Mouse (Mus musculus) liver, embryonic 14 days (tissue): ENCODE results near the gene Ckap2. TPM values are rescaled to one million over a fixed set of nuclear protein-coding genes. Genes with fewer than 3 reads are reported as not detected.

Experiments used
- polyA plus RNA-seq: library from polyadenylated mRNA; depleted of rRNA; stranded (reverse); fragments of >200 nt; gene quantifications from 2 replicates; pipeline ENCODE4 v1.2.3, GENCODE M21; 2012; rRNA removed

The Ckap2 gene
- 23.0 and 23.4 TPM in 2 replicates for polyA plus RNA-seq

GRCm38 (mm10) chr8:22185431-22186397 lies at the start of gene Ckap2:
Ckap2 (minus strand) TSS chr8:22185819.

GRCm38 (mm10) chr8:22227061-22227877 lies 41.6 kb upstream of the Ckap2 start, which contains the start of gene Thsd1:
Thsd1 (plus strand) TSS chr8:22227313.

GRCm38 (mm10) chr8:22192660-22193431 lies 7.2 kb upstream of the Ckap2 start, which contains the start of gene Vps36:
Vps36 (plus strand) TSS chr8:22192809.

GRCm38 (mm10) chr8:22166080-22166603 lies 19.5 kb downstream of the Ckap2 start, which contains the start of gene Nek3:
Nek3 (minus strand) TSS chr8:22166435.

GRCm38 (mm10) chr8:22124220-22125152 lies 61.1 kb downstream of the Ckap2 start, which contains the start of gene Nek5:
Nek5 (minus strand) TSS chr8:22125053.

Other genes with a start within 250 kb of the Ckap2 start
- gene Defb35, start 247.5 kb downstream of the Ckap2 start, polyA plus RNA-seq = not detected in 2 replicates
- not detected in 2 replicates for gene Defb13, start 239.1 kb downstream of the Ckap2 start, polyA plus RNA-seq
- gene Fam90a1a, start 227.1 kb downstream of the Ckap2 start, polyA plus RNA-seq = not detected in 2 replicates
- not detected in 2 replicates for gene Ccdc70, start 216.0 kb downstream of the Ckap2 start, polyA plus RNA-seq
- gene Atp7b, start 125.5 kb downstream of the Ckap2 start, polyA plus RNA-seq = 8.5 and 9.9 TPM in 2 replicates
- 3.2 and 3.6 TPM in 2 replicates for gene Alg11, start 125.1 kb downstream of the Ckap2 start, polyA plus RNA-seq
- gene Nek5, start 60.8 kb downstream of the Ckap2 start, polyA plus RNA-seq = 0.03 TPM in 2 replicates
- gene Nek3, start 19.4 kb downstream of the Ckap2 start, polyA plus RNA-seq = 1.9 and 2.2 TPM in 2 replicates
- gene Vps36, start 7.0 kb upstream of the Ckap2 start, polyA plus RNA-seq = 5.3 and 6.0 TPM in 2 replicates
- 0.88 and 1.0 TPM in 2 replicates for gene Thsd1, start 41.5 kb upstream of the Ckap2 start, polyA plus RNA-seq
- not detected in 2 replicates for gene Tpte, start 97.6 kb upstream of the Ckap2 start, polyA plus RNA-seq
- 8.6 and 10.3 TPM in 2 replicates for gene Slc25a15, start 212.8 kb upstream of the Ckap2 start, polyA plus RNA-seq
- gene Mrps31, start 225.5 kb upstream of the Ckap2 start, polyA plus RNA-seq = 13.7 and 14.9 TPM in 2 replicates